Mouse (Mus musculus): Measurements from ENCODE around the gene Tinagl1. TPM values are rescaled to one million over a fixed set of nuclear protein-coding genes. Genes with fewer than 3 reads are reported as not detected.
A peak's percentile ranks its signal among the peaks of the same experiment; 100 is the strongest.

Tinagl1 gene
- polyA plus RNA-seq, 1 experiment from 2014 or later, result 123 TPM

GRCm38 (mm10) chr4:130213197-130213596 lies 38.3 kb upstream of the Tinagl1 start:
- TF ChIP-seq CTCF (IDR thresholded peaks at IDR 0.05; ENCODE audit: low read depth), result no peak
- no peak for ATAC-seq (replicated peaks; ENCODE audit: low FRiP score, low read depth)
- DNase-seq (ENCODE audit: low spot score), result no peak
- no peak overlapping the region for H3K4me3 ChIP-seq (replicated peaks; ENCODE audit: low read depth, low read length)
- no peak overlapping the region for H3K4me2 ChIP-seq (ENCODE audit: low read length)
- H3K9me3 ChIP-seq (replicated peaks; ENCODE audit: low read length), result no peaks in the 10 kb centered on the region
- no peak overlapping the region for H3K27ac ChIP-seq
- H3K27me3 ChIP-seq (ENCODE audit: insufficient read depth, low read length), result no peaks in the 10 kb centered on the region
- 74% methylated on average over 4 of the region's 4 CpGs for WGBS
- H3K36me3 ChIP-seq (ENCODE audit: insufficient read depth, low read length), result no peaks in the 10 kb centered on the region
- no peak overlapping the region for H3K9ac ChIP-seq (ENCODE audit: low read depth, low read length)
- no peaks in the 10 kb centered on the region for H3K4me1 ChIP-seq (replicated peaks; ENCODE audit: insufficient read depth, low read length)

DNA sequence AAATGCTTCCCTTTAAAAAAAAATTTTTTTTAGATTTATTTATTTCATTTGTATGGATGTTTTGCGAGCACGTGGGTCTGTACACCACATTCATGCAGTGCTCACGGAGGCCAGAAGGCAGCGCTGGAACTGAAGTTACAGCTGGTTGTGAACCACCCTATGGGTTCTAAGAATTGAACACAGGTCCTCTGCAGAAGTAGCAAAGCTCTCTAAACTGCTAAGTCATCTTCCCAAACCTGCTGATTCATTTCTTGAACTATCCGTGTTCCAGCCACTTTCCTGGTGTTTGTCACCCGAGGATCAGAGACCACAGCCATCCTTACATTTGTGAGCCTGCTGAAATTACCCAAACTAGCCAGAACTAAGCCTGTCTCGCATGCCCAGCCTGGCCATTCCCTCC lies 37.5 kb upstream of the Tinagl1 start:
- Histone ChIP-seq H3K27ac (no peak overlapping the region), H3K27me3 (ENCODE audit: insufficient read depth, low read length) (no peaks in the 10 kb centered on the region), H3K36me3 (ENCODE audit: insufficient read depth, low read length) (no peaks in the 10 kb centered on the region), H3K4me2 (ENCODE audit: low read length) (no peak overlapping the region), H3K4me1 (replicated peaks; ENCODE audit: insufficient read depth, low read length) (no peaks in the 10 kb centered on the region), H3K4me3 (replicated peaks; ENCODE audit: low read depth, low read length) (no peak overlapping the region), H3K9ac (ENCODE audit: low read depth, low read length) (no peak overlapping the region), H3K9me3 (replicated peaks; ENCODE audit: low read length) (no peaks in the 10 kb centered on the region)
- 71% methylated on average over 7 of the region's 7 CpGs for WGBS
- TF ChIP-seq CTCF (IDR thresholded peaks at IDR 0.05; ENCODE audit: low read depth), result no peak
- DNase-seq (ENCODE audit: low spot score) (no peak), ATAC-seq (replicated peaks; ENCODE audit: low FRiP score, low read depth) (no peak)

GRCm38 (mm10) chr4:130211870-130212269 lies 36.9 kb upstream of the Tinagl1 start:
- Histone ChIP-seq H3K36me3 (ENCODE audit: insufficient read depth, low read length) (no peaks in the 10 kb centered on the region), H3K4me2 (ENCODE audit: low read length) (no peak overlapping the region), H3K27ac (no peak overlapping the region), H3K4me1 (replicated peaks; ENCODE audit: insufficient read depth, low read length) (no peaks in the 10 kb centered on the region), H3K9ac (ENCODE audit: low read depth, low read length) (no peak overlapping the region), H3K9me3 (replicated peaks; ENCODE audit: low read length) (no peaks in the 10 kb centered on the region), H3K4me3 (replicated peaks; ENCODE audit: low read depth, low read length) (no peak overlapping the region), H3K27me3 (ENCODE audit: insufficient read depth, low read length) (no peaks in the 10 kb centered on the region)
- no peak for ATAC-seq (replicated peaks; ENCODE audit: low FRiP score, low read depth)
- WGBS, result 87% methylated on average over 2 of the region's 2 CpGs
- no peak for DNase-seq (ENCODE audit: low spot score)
- TF ChIP-seq CTCF (IDR thresholded peaks at IDR 0.05; ENCODE audit: low read depth), result no peak

DNA sequence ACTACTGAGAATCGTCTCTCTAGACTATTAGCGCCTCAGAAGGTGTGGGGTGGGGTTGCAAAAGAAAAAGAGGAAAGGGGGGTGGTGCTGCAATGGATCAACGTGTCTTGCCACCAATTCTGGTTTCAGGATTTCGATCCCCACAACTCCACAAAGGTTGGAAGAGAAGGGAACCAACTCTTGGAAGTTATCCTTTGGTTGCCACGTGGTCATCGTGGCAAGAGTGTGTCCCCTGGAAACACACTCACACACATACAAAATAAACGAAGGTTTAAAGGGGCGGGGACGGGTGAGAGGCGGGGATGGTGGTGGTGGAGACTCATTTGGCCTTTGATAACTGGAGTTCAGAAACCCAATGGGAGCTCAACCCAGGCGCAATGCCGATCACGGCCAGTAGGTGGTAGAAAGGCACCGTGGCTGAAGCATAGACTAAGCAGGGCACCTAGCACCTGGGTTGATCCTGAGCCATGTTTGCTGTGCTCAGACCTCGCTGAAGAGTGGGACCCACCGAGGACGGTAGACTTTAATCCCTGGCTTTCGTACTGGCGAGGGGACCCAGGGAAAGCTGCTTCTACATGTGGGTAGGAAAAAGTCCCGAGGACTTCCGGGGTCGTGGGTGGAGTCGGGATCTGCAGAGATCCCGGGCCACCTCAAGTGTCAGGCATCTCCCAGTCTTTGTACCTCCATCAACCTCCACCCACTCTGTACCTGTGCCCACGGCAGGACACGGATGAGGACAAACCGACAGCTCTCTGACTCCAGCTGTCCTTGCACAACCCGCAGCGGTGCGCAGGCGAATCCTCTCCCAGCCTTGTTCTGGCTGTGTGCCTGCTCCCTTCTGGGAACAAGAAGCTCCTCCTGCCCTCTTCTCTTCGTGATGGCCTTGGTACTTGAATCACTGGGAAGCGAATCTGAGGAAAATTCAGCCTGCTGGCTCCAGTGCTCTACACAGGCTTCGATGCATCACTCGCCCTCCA lies 24.1 kb upstream of the Tinagl1 start:
- peak; percentile 96 for TF ChIP-seq CTCF (IDR thresholded peaks at IDR 0.05; ENCODE audit: low read depth)
- Histone ChIP-seq H3K4me3 (replicated peaks; ENCODE audit: low read depth, low read length) (peak overlapping the region; percentile 17; the same call in 1 of the 2 replicates), H3K4me1 (replicated peaks; ENCODE audit: insufficient read depth, low read length) (peaks cover 6% of the 10 kb centered on the region; the same call in 1 of the 2 replicates), H3K9me3 (replicated peaks; ENCODE audit: low read length) (no peaks in the 10 kb centered on the region), H3K27me3 (ENCODE audit: insufficient read depth, low read length) (peaks cover 12% of the 10 kb centered on the region; the same call in 1 of the 2 replicates), H3K9ac (ENCODE audit: low read depth, low read length) (peak overlapping the region; percentile 24; the same call in 1 of the 2 replicates), H3K36me3 (ENCODE audit: insufficient read depth, low read length) (no peaks in the 10 kb centered on the region), H3K4me2 (ENCODE audit: low read length) (peak overlapping the region; percentile 61), H3K27ac (no peak overlapping the region)
- ATAC-seq (replicated peaks; ENCODE audit: low FRiP score, low read depth) (peak; percentile 64; the same call in 1 of the 2 replicates), DNase-seq (ENCODE audit: low spot score) (peak; percentile 81)
- WGBS, result 16% methylated on average over 35 of the region's 35 CpGs

DNA sequence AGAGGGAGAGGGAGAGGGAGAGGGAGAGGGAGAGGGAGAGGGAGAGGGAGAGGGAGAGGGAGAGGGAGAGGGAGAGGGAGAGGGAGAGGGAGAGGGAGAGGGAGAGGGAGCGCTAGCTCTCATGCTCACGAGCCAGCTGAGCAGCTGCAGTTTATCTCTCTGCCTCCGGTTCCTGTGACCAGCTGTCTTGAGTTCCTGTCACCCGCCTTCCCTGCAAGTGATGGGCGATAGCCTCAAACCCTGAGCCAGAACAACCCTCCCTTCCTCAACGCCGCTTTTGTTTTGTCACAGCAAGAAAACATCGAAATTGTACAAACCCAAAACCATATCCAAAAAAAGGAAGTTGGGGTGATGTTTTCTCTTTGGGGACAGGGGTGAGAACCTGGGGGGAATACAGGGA lies 21.6 kb upstream of the Tinagl1 start:
- Histone ChIP-seq H3K27me3 (ENCODE audit: insufficient read depth, low read length) (peaks cover 12% of the 10 kb centered on the region; the same call in 1 of the 2 replicates), H3K4me3 (replicated peaks; ENCODE audit: low read depth, low read length) (no peak overlapping the region), H3K9me3 (replicated peaks; ENCODE audit: low read length) (no peaks in the 10 kb centered on the region), H3K36me3 (ENCODE audit: insufficient read depth, low read length) (no peaks in the 10 kb centered on the region), H3K4me1 (replicated peaks; ENCODE audit: insufficient read depth, low read length) (peaks cover 6% of the 10 kb centered on the region; the same call in 1 of the 2 replicates), H3K4me2 (ENCODE audit: low read length) (no peak overlapping the region), H3K9ac (ENCODE audit: low read depth, low read length) (no peak overlapping the region), H3K27ac (no peak overlapping the region)
- TF ChIP-seq CTCF (IDR thresholded peaks at IDR 0.05; ENCODE audit: low read depth), result no peak
- ATAC-seq (replicated peaks; ENCODE audit: low FRiP score, low read depth) (no peak), DNase-seq (ENCODE audit: low spot score) (no peak)
- 64% methylated on average over 8 of the region's 8 CpGs for WGBS

DNA sequence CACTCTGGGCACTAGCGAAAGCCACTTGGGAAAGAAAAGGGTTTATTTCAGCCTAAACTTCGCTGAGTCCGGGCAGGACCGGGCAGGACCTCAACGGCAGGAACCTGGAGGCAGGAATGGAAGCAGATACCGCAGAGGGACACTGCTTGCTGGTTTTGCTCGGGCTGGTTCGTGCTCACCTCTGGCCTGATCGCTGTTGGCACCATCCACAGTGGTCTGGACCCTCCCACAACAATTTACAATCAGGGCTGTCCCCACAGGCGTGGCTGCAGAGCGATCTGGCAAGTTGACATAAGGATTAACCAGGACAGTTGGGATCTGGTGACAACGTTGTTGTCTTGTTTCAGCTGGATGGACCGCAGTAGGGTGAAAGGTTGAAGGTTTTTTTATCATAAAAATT lies 21.0 kb upstream of the Tinagl1 start:
- no peak overlapping the region for H3K4me2 ChIP-seq (ENCODE audit: low read length)
- ATAC-seq (replicated peaks; ENCODE audit: low FRiP score, low read depth) (no peak), DNase-seq (ENCODE audit: low spot score) (no peak)
- H3K9ac ChIP-seq (ENCODE audit: low read depth, low read length), result no peak overlapping the region
- H3K27ac ChIP-seq, result no peak overlapping the region
- H3K27me3 ChIP-seq (ENCODE audit: insufficient read depth, low read length), result peaks cover 12% of the 10 kb centered on the region; the same call in 1 of the 2 replicates
- peaks cover 6% of the 10 kb centered on the region; the same call in 1 of the 2 replicates for H3K4me1 ChIP-seq (replicated peaks; ENCODE audit: insufficient read depth, low read length)
- WGBS, result 70% methylated on average over 13 of the region's 13 CpGs
- no peaks in the 10 kb centered on the region for H3K36me3 ChIP-seq (ENCODE audit: insufficient read depth, low read length)
- H3K9me3 ChIP-seq (replicated peaks; ENCODE audit: low read length), result no peaks in the 10 kb centered on the region
- H3K4me3 ChIP-seq (replicated peaks; ENCODE audit: low read depth, low read length), result no peak overlapping the region
- TF ChIP-seq CTCF (IDR thresholded peaks at IDR 0.05; ENCODE audit: low read depth), result no peak
